In genomic region chr13:99679430-99679829, GRCm38 (mm10) we compare ENCODE assay signal across 11 mouse cellular contexts.
A peak's percentile ranks its signal among the peaks of the same experiment; 100 is the strongest.
DNase-seq lines count a peak whose midpoint lies in the region; ATAC-seq lines count a peak whose summit lies in the region.
"Had no signal": no experiment of that assay in that cellular context is flagged by ENCODE, and none has a peak within 500 bp of the region (broad histone marks: within the 10 kb centered on the region; RNA-seq: fewer than 3 reads in every experiment).

No protein-coding gene starts in this region.

- no peaks in the 10 kb centered on the region for H3K27me3 ChIP-seq in lung, embryonic 16.5 days (ENCODE audit: control insufficient read depth, insufficient read depth, low read depth, low read length)
- no peaks in the 10 kb centered on the region for H3K27me3 ChIP-seq in midbrain, embryonic 16.5 days (ENCODE audit: control insufficient read depth, insufficient read depth, low read depth, low read length)
- H3K27me3 ChIP-seq: midbrain, embryonic 12.5 days had no signal

- no peaks in the 10 kb centered on the region for H3K9me3 ChIP-seq in lung, embryonic 16.5 days (ENCODE audit: control insufficient read depth, low read length)
- H3K9me3 ChIP-seq in midbrain, embryonic 16.5 days (replicated peaks; ENCODE audit: control insufficient read depth, low read length, poor library complexity, severe bottlenecking) = no peaks in the 10 kb centered on the region; the same call in 1 of the 2 replicates

- H3K4me3 ChIP-seq in lung, embryonic 16.5 days (ENCODE audit: low read length) = no peak overlapping the region
- H3K4me3 ChIP-seq in midbrain, embryonic 16.5 days (ENCODE audit: low read depth, low read length) = no peak overlapping the region
- H3K4me3 ChIP-seq: midbrain, embryonic 12.5 days had no signal

- WGBS in lung, embryonic 16.5 days = 12% methylated on average over 2 of the region's 2 CpGs
- WGBS in midbrain, embryonic 16.5 days = 18% methylated on average over 2 of the region's 2 CpGs

- H3K4me2 ChIP-seq in lung, embryonic 16.5 days (ENCODE audit: low read depth, low read length) = no peak overlapping the region
- no peak overlapping the region for H3K4me2 ChIP-seq in midbrain, embryonic 16.5 days (ENCODE audit: low read length)
- H3K4me2 ChIP-seq: midbrain, embryonic 12.5 days had no signal

- no peaks in the 10 kb centered on the region for H3K36me3 ChIP-seq in lung, embryonic 16.5 days (ENCODE audit: control insufficient read depth, insufficient read depth, low read length)
- H3K36me3 ChIP-seq in midbrain, embryonic 16.5 days (ENCODE audit: control insufficient read depth, insufficient read depth, low read length) = no peaks in the 10 kb centered on the region
- H3K36me3 ChIP-seq: midbrain, embryonic 12.5 days had no signal

- DNase-seq in lung, postnatal 4 days = no peak
- peak; percentile 58 for DNase-seq in embryo, embryonic 11 days
- DNase-seq in heart, postnatal 4 days = peak; percentile 59
- no peak for DNase-seq in gastrocnemius, adult 18-20 months (ENCODE audit: low spot score)
- no peak for DNase-seq in gastrocnemius, postnatal 25 days
- DNase-seq in gastrocnemius, postnatal 10 days = no peak
- DNase-seq: kidney, postnatal 10 days; thymus, postnatal 25 days had no signal

- ATAC-seq in lung, embryonic 16.5 days (ENCODE audit: low read depth) = peak; percentile 60
- peak; percentile 54 for ATAC-seq in midbrain, embryonic 16.5 days

- peaks cover 2% of the 10 kb centered on the region for H3K4me1 ChIP-seq in lung, embryonic 16.5 days (replicated peaks; ENCODE audit: control insufficient read depth, insufficient read depth, low read length)
- peaks cover 5% of the 10 kb centered on the region; the same call in 1 of the 2 replicates for H3K4me1 ChIP-seq in midbrain, embryonic 16.5 days (ENCODE audit: control insufficient read depth, insufficient read depth, low read length)

- no peak overlapping the region for H3K9ac ChIP-seq in lung, embryonic 16.5 days (ENCODE audit: low read length)
- H3K9ac ChIP-seq in midbrain, embryonic 16.5 days (ENCODE audit: low read depth, low read length) = no peak overlapping the region
- H3K9ac ChIP-seq: midbrain, embryonic 12.5 days had no signal

- no peak overlapping the region for H3K27ac ChIP-seq in lung, embryonic 16.5 days (ENCODE audit: low read length)
- 0 out of 2 replicates have a peak overlapping the region, but pooled peaks have one; percentile 26 for H3K27ac ChIP-seq in midbrain, embryonic 16.5 days (ENCODE audit: low read length)
- H3K27ac ChIP-seq: midbrain, embryonic 12.5 days had no signal

Comparison
In these comparisons a context has a peak if more than half of its experiments do, and no peak if none do; other contexts are left out.
1. DNase-seq: peak in embryo, embryonic 11 days (single experiment) and heart, postnatal 4 days (single experiment); none in lung, postnatal 4 days (0 of 2), gastrocnemius, adult 18-20 months (single experiment), gastrocnemius, postnatal 25 days (single experiment) and gastrocnemius, postnatal 10 days (single experiment).